Mouse (Mus musculus) stomach, postnatal 0 days (tissue): ENCODE results near the gene Upk3bl. TPM values are rescaled to one million over a fixed set of nuclear protein-coding genes. Genes with fewer than 3 reads are reported as not detected.

Source experiments
- ATAC-seq: fragments of 200-750 bp; cut with Nextera tagmentation; 2 replicates; pipeline ENCODE4 v1.8.0; 2017; ENCODE audit not compliant: low FRiP score, low TSS enrichment
- DNase-seq: peaks from one replicate; pipeline ENCODE4 v3.0.0-alpha.2; 2016; ENCODE audit warnings: low spot score
- H3K27ac ChIP-seq: fragments of 300-500 bp; sonication (generic); replicated peaks from 2 replicates; pipeline ENCODE4 v1.5.1; 2014; ENCODE audit warnings: mild to moderate bottlenecking, control low read depth
- H3K27me3 ChIP-seq: fragments of 300-500 bp; sonication (generic); 2 replicates; pipeline ENCODE4 v1.6.1; 2014; ENCODE audit warnings: low read length; ENCODE audit not compliant: control insufficient read depth, insufficient read depth
- H3K36me3 ChIP-seq: fragments of 300-500 bp; sonication (generic); 2 replicates; pipeline ENCODE4 v1.6.1; 2014; ENCODE audit warnings: low read length, mixed read lengths; ENCODE audit not compliant: control insufficient read depth, insufficient read depth
- H3K4me1 ChIP-seq: fragments of 300-500 bp; sonication (generic); replicated peaks from 2 replicates; pipeline ENCODE4 v1.6.1; 2014; ENCODE audit warnings: antibody characterized with exemption; ENCODE audit not compliant: control insufficient read depth, insufficient read depth
- H3K4me2 ChIP-seq: fragments of 300-500 bp; sonication (generic); replicated peaks from 2 replicates; pipeline ENCODE4 v1.6.1; 2014; ENCODE audit warnings: low read depth, mild to moderate bottlenecking, control low read depth, moderate library complexity
- H3K4me3 ChIP-seq: fragments of 300-500 bp; sonication (generic); 2 replicates; pipeline ENCODE4 v1.5.1; 2014; ENCODE audit warnings: low read depth, low read length, control low read depth
- H3K9ac ChIP-seq: fragments of 300-500 bp; sonication (generic); 2 replicates; pipeline ENCODE4 v1.6.1; 2014; ENCODE audit warnings: mild to moderate bottlenecking, low read length, control low read depth, mixed read lengths
- H3K9me3 ChIP-seq: fragments of 300-500 bp; sonication (generic); 2 replicates; pipeline ENCODE4 v1.6.1; 2016; ENCODE audit warnings: low read length; ENCODE audit not compliant: control insufficient read depth
- CTCF ChIP-seq: IDR thresholded peaks from 2 replicates; pipeline ENCODE4 v1.5.1; 2016; ENCODE audit warnings: antibody characterized with exemption, low read depth, mild to moderate bottlenecking, moderate library complexity
- EP300 ChIP-seq: optimal IDR thresholded peaks from 2 replicates; pipeline ENCODE3; 2016; ENCODE audit warnings: antibody characterized with exemption
- WGBS: fragments of 180-500 bp; shearing (Covaris S2); extraction: QIAGEN DNeasy Blood & Tissue Kit; methylation state at CpG from one replicate; pipeline ENCODE4 v1.1.7; 2014; 5-methylcytosine and 5-hydroxymethylcytosine counted together
- polyA plus RNA-seq: library from polyadenylated mRNA; unstranded; fragments of >200 nt; fragmentation: Nextera tagmentation; extraction: Ambion mirVana; gene quantifications from 2 replicates; pipeline ENCODE4 v1.2.1, GENCODE M21; 2015

Upk3bl gene
- 27.4 and 56.0 TPM in 2 replicates for polyA plus RNA-seq

DNA sequence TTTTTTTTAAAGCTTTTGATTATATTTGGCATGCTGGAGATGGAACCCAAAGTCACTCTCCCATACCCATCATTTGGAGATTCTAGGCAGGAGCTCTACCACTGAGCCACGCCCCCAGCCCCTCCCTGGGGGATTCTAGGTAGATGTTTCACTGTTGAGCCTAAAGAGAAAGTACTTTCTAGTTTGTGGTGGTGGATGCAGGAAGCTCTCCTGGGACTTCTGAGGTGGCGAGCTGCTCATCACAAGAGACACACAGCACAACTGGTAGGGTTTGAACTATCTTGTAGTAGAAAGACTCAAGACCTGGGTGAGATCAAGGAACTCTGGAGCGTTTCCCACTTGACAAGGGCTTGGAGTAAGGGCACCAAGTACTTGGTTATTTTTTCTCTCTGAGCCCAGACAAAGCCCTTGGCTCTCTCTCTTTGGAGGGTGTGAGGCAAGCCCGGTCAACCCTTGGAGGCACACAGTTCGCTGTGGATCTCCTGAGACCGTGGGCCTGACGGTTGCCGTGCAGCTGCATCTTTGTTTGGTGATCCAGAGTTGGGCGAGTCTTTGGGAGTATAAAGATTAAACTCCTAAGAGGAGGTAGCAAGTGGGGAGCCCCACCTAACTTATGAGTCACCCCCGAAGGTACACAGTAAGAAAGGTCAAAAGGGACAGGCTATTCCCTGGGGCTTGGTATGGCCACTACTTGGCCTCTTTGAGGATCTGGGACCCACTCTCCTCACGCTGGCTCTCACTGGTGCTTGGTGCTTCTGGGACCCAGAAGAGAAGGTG lies at the start of gene Upk3bl:
TSS of gene Upk3bl (plus strand) at position 192 of the 777 bp plus-strand sequence.
- DNase-seq (peak; percentile 52), ATAC-seq (peak; percentile 78)
- no peak within 1 kb of the TSS for H3K4me2 ChIP-seq
- H3K9me3 ChIP-seq: no peaks in the 10 kb centered on the region
- 59% methylated on average over 11 of the region's 11 CpGs for WGBS
- H3K36me3 ChIP-seq: no peaks in the 10 kb centered on the region
- TF ChIP-seq EP300: no peak
- no peak for TF ChIP-seq CTCF
- H3K4me1 ChIP-seq: peaks cover 13% of the 10 kb centered on the region
- peak within 1 kb of the TSS; percentile 59 for H3K27ac ChIP-seq
- no peaks in the 10 kb centered on the region for H3K27me3 ChIP-seq
- no peak within 1 kb of the TSS for H3K9ac ChIP-seq
- no peak within 1 kb of the TSS for H3K4me3 ChIP-seq

DNA sequence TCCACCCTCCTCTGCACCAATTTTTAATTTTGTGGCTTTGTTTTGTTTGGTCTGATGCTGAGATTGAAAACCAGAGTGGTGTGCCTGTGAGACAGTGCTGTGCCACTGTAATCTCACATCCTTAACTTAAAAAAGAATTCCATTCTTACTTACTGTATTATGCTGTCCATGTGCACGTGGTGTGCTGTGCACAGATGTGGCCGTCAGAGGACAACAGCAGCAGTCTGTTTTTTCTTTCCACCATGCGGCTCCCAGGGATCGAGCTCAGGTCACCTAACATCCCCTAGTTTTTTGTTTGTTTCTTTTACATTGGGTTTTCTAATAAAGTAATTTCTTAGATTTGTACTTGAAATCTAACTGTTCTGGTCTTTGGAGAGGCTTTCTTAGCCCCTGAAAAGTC lies 49.8 kb upstream of the Upk3bl start:
- H3K4me2 ChIP-seq: no peak overlapping the region
- H3K27me3 ChIP-seq: no peaks in the 10 kb centered on the region
- H3K27ac ChIP-seq: no peak overlapping the region
- 77% methylated on average over 4 of the region's 4 CpGs for WGBS
- no peak for ATAC-seq
- no peak for DNase-seq
- H3K9ac ChIP-seq: no peak overlapping the region
- no peak overlapping the region for H3K4me3 ChIP-seq
- no peaks in the 10 kb centered on the region for H3K9me3 ChIP-seq
- no peaks in the 10 kb centered on the region for H3K36me3 ChIP-seq
- no peaks in the 10 kb centered on the region for H3K4me1 ChIP-seq
- TF ChIP-seq CTCF: no peak
- no peak for TF ChIP-seq EP300

DNA sequence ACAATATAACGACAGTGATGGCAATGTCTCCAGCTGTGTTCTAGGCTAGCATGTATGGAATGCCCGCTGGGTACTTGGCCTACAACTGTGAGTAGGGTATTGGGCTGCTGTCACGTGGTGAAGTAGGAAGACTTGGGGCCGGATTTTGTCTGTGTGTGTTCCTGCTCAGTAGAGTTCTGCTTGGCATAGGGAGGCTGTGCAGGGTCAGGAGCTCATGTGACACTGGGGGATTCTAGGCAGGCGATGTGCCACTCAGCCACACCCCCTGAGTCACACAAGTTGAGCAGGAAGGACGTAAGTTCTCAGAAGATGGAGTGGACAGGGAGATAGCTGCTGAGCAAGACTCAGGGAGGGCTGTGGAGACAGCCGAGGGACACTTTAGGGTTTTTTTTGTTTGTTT lies 46.5 kb upstream of the Upk3bl start:
- Histone ChIP-seq H3K27ac (no peak overlapping the region), H3K9me3 (no peaks in the 10 kb centered on the region), H3K4me3 (no peak overlapping the region), H3K27me3 (no peaks in the 10 kb centered on the region), H3K4me2 (no peak overlapping the region), H3K4me1 (no peaks in the 10 kb centered on the region), H3K9ac (no peak overlapping the region), H3K36me3 (peaks cover 2% of the 10 kb centered on the region; the same call in 1 of the 2 replicates)
- DNase-seq: no peak
- no peak for ATAC-seq
- 73% methylated on average over 7 of the region's 7 CpGs for WGBS
- no peak for TF ChIP-seq EP300
- no peak for TF ChIP-seq CTCF

DNA sequence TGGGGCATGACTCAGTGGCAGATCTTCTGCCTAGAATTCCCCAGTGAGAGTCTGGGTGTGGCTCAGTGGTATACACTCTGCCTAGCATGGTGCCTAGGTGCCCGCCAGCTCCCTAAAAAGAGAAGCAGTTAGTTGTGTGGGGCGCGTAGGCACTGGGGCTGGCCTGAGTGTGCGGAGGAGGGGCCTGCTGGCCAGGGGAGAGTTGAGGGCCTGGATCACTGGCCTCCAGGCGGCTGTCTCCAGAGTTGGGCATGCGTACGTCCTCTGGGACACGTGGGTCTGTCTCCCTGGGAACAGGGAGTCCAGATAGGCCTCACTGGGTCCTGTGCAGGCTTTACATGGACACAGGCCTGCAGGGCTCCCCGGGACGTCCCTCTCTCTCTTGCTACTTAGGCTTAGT lies 39.4 kb upstream of the Upk3bl start:
- Histone ChIP-seq H3K9ac (no peak overlapping the region), H3K4me1 (no peaks in the 10 kb centered on the region; the same call in 1 of the 2 replicates), H3K4me2 (no peak overlapping the region), H3K36me3 (peaks cover 2% of the 10 kb centered on the region; the same call in 1 of the 2 replicates), H3K4me3 (no peak overlapping the region), H3K27me3 (no peaks in the 10 kb centered on the region), H3K9me3 (no peaks in the 10 kb centered on the region), H3K27ac (peak overlapping the region; percentile 95)
- TF ChIP-seq CTCF (no peak), EP300 (no peak)
- WGBS: 80% methylated on average over 10 of the region's 10 CpGs
- DNase-seq (no peak), ATAC-seq (no peak)

DNA sequence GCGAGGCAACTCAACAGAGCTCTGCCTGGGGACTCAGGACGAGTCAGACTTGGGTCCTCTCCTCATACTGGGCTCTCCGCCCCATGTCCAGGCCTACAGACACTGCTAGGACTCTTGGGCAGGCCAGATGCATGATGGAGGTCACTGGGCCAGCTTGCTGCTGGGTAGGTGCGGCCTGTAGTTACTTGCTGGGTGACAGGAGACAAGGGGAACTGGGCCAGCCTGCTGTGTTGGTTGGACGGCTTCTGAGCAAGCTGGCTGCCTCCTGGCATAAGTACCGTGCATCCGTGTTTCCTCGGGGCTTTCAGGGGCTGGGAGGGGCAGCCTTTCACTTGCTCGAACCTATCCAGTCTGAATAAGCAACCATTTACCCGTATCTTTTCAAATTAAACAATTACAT lies 38.7 kb upstream of the Upk3bl start:
- TF ChIP-seq CTCF (no peak), EP300 (no peak)
- Histone ChIP-seq H3K4me2 (no peak overlapping the region), H3K9me3 (no peaks in the 10 kb centered on the region), H3K9ac (no peak overlapping the region), H3K36me3 (no peaks in the 10 kb centered on the region; the same call in 1 of the 2 replicates), H3K4me1 (no peaks in the 10 kb centered on the region; the same call in 1 of the 2 replicates), H3K27ac (peak overlapping the region; percentile 95), H3K27me3 (no peaks in the 10 kb centered on the region), H3K4me3 (no peak overlapping the region)
- DNase-seq (peak; percentile 71), ATAC-seq (peak; percentile 63)
- 50% methylated on average over 10 of the region's 10 CpGs for WGBS
